ENCODE assay signal across 8 mouse cellular contexts in the genomic region with DNA sequence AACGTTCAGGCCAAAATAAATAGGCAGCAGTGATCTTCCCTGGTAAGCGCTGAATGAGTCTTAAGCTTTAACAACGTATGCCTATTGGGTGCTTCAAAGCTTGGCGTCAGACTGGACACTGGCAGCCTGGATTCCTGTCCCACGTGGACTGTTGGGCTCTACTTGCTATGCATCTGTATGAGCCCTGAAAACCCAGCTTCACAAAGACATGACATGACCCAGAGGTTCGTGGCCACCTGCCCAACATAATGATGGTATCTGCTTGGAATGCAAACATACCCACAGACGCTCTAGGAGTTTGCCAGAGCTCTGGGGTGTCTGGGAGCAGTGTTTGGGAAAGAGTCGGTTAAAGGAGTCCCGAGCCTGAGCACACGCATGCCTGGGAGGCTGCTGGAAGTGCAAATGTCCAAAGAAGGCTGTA. TPM values are rescaled to one million over a fixed set of nuclear protein-coding genes. Genes with fewer than 3 reads are reported as not detected.
DNase-seq lines count a peak whose midpoint lies in the region; ATAC-seq and TF ChIP-seq lines count a peak whose summit lies in the region.

No protein-coding gene starts in this region.

- ATAC-seq in kidney, embryonic 16.5 days (ENCODE audit: low FRiP score, low TSS enrichment), result no peak
- peak; percentile 92 for ATAC-seq in Patski
- peak; percentile 32; the same call in 1 of the 2 replicates for ATAC-seq in heart, embryonic 13.5 days (ENCODE audit: extremely low read depth, insufficient number of reproducible peaks, low FRiP score, low TSS enrichment)
- no peak for ATAC-seq in forebrain, embryonic 11.5 days (replicated peaks; ENCODE audit: low FRiP score)

- 64% methylated on average over 10 of the region's 10 CpGs for WGBS in kidney, embryonic 16.5 days
- 20% methylated on average over 10 of the region's 10 CpGs for WGBS in heart, embryonic 13.5 days
- 92% methylated on average over 10 of the region's 10 CpGs for WGBS in forebrain, embryonic 11.5 days

- in situ Hi-C loops in Patski (cut with MboI; ENCODE audit: low pct_unique_long_range_greater_than_20kb), result no loop called here

- CTCF ChIA-PET in Patski (lab: Charles Lee), result interaction anchor here (1.0 to 2.2 kb wide), 3 partner anchors 20 to 30 kb away, joined by 3 to 7 read pairs (median 4); no protein-coding TSS in a partner anchor

- H3K4me2 ChIP-seq in kidney, embryonic 16.5 days (replicated peaks; ENCODE audit: low read depth, low read length), result no peak overlapping the region
- peak overlapping the region; percentile 32; the same call in 1 of the 2 replicates for H3K4me2 ChIP-seq in heart, embryonic 13.5 days
- H3K4me2 ChIP-seq in forebrain, embryonic 11.5 days (ENCODE audit: low read depth, low read length, severe bottlenecking), result no peak overlapping the region

- H3K9ac ChIP-seq in kidney, embryonic 16.5 days (replicated peaks; ENCODE audit: low read length), result no peak overlapping the region
- H3K9ac ChIP-seq in heart, embryonic 13.5 days, result peak overlapping the region; percentile 57
- no peak overlapping the region for H3K9ac ChIP-seq in forebrain, embryonic 11.5 days (ENCODE audit: low read length)

- 0 out of 2 replicates have a peak, but pooled peaks cover 6% of the 10 kb centered on the region for H3K36me3 ChIP-seq in kidney, embryonic 16.5 days (ENCODE audit: insufficient read depth, low read length)
- H3K36me3 ChIP-seq in heart, embryonic 13.5 days, result peaks cover 18% of the 10 kb centered on the region
- no peaks in the 10 kb centered on the region; the same call in 1 of the 2 replicates for H3K36me3 ChIP-seq in forebrain, embryonic 11.5 days (ENCODE audit: control insufficient read depth, insufficient read depth, low read length)

- DNase-seq in kidney, adult 11 months, result peak; percentile 77
- DNase-seq in Patski (ENCODE audit: low read depth, low spot score), result peak; percentile 99
- peak; percentile 88 for DNase-seq in lung, postnatal 10 days
- no peak for DNase-seq in layer of hippocampus, postnatal 36 days
- no peak for DNase-seq in forebrain, embryonic 11.5 days (ENCODE audit: low spot score)
- no peak for DNase-seq in cerebellum, postnatal 25 days

- POLR2A ChIA-PET in Patski (lab: Charles Lee), result interaction anchor here (0.6 to 1.9 kb wide), 4 partner anchors 10 to 28 kb away, joined by 3 to 5 read pairs (median 4); no protein-coding TSS in a partner anchor

- peaks cover 24% of the 10 kb centered on the region for H3K4me1 ChIP-seq in kidney, embryonic 16.5 days (ENCODE audit: insufficient read depth, low read length)
- peaks cover 93% of the 10 kb centered on the region for H3K4me1 ChIP-seq in heart, embryonic 13.5 days
- no peaks in the 10 kb centered on the region for H3K4me1 ChIP-seq in forebrain, embryonic 11.5 days (replicated peaks; ENCODE audit: control insufficient read depth, insufficient read depth, low read length)

- H3K27me3 ChIP-seq in kidney, embryonic 16.5 days (ENCODE audit: insufficient read depth, low read length), result no peaks in the 10 kb centered on the region
- no peaks in the 10 kb centered on the region for H3K27me3 ChIP-seq in Patski
- no peaks in the 10 kb centered on the region for H3K27me3 ChIP-seq in heart, embryonic 13.5 days (replicated peaks)
- H3K27me3 ChIP-seq in forebrain, embryonic 11.5 days (ENCODE audit: control insufficient read depth, insufficient read depth, low read length), result no peaks in the 10 kb centered on the region

- no peak for TF ChIP-seq CTCF in Patski (IDR thresholded peaks at IDR 0.05)

- H3K27ac ChIP-seq in kidney, embryonic 16.5 days (ENCODE audit: low read length), result no peak overlapping the region
- peak overlapping the region; percentile 92 for H3K27ac ChIP-seq in heart, embryonic 13.5 days (replicated peaks)
- no peak overlapping the region for H3K27ac ChIP-seq in forebrain, embryonic 11.5 days (ENCODE audit: low read depth, low read length)

- no peaks in the 10 kb centered on the region for H3K9me3 ChIP-seq in kidney, embryonic 16.5 days (ENCODE audit: low read length)
- no peaks in the 10 kb centered on the region for H3K9me3 ChIP-seq in heart, embryonic 13.5 days
- H3K9me3 ChIP-seq in forebrain, embryonic 11.5 days (ENCODE audit: control insufficient read depth, low read length), result no peaks in the 10 kb centered on the region

- no peak overlapping the region for H3K4me3 ChIP-seq in kidney, embryonic 16.5 days (ENCODE audit: low read length)
- no peak overlapping the region for H3K4me3 ChIP-seq in heart, embryonic 13.5 days
- H3K4me3 ChIP-seq in forebrain, embryonic 11.5 days (ENCODE audit: low read depth, low read length), result no peak overlapping the region

RNA-seq across cellular contexts. Expression of a gene that starts 22.8 kb away (rescaled TPM):
- 9.0 and 10.3 TPM in 2 replicates for polyA plus RNA-seq in kidney, embryonic 16.5 days (2015; fragmentation: Nextera tagmentation; extraction: Ambion mirVana)
- polyA plus RNA-seq in Patski (2021), result 50.7 TPM
- polyA plus RNA-seq in heart, embryonic 13.5 days (2015; fragmentation: Nextera tagmentation; extraction: Ambion mirVana), result 13.5 and 15.0 TPM in 2 replicates
- 10 to 100 TPM; 62.5 to 63.4 TPM for total RNA-seq in layer of hippocampus, postnatal 36 days (2021)
- polyA plus RNA-seq in forebrain, embryonic 11.5 days (2014; fragmentation: Nextera tagmentation; extraction: Ambion mirVana), result 20.7 and 22.2 TPM in 2 replicates

RNA-seq across cellular contexts. Expression of a gene that starts 28.7 kb away (rescaled TPM):
- 9.1 and 9.8 TPM in 2 replicates for polyA plus RNA-seq in kidney, embryonic 16.5 days (2015; fragmentation: Nextera tagmentation; extraction: Ambion mirVana)
- polyA plus RNA-seq in Patski (2021), result 16.5 TPM
- polyA plus RNA-seq in heart, embryonic 13.5 days (2015; fragmentation: Nextera tagmentation; extraction: Ambion mirVana), result 6.8 and 7.1 TPM in 2 replicates
- 10 to 100 TPM; 14.4 to 16.1 TPM for total RNA-seq in layer of hippocampus, postnatal 36 days (2021)
- polyA plus RNA-seq in forebrain, embryonic 11.5 days (2014; fragmentation: Nextera tagmentation; extraction: Ambion mirVana), result 11.1 and 12.3 TPM in 2 replicates

RNA-seq across cellular contexts. Expression of a gene that starts 28.9 kb away (rescaled TPM):
- 7.8 and 8.1 TPM in 2 replicates for polyA plus RNA-seq in kidney, embryonic 16.5 days (2015; fragmentation: Nextera tagmentation; extraction: Ambion mirVana)
- polyA plus RNA-seq in Patski (2021), result 12.2 TPM
- 5.9 and 6.2 TPM in 2 replicates for polyA plus RNA-seq in heart, embryonic 13.5 days (2015; fragmentation: Nextera tagmentation; extraction: Ambion mirVana)
- total RNA-seq in layer of hippocampus, postnatal 36 days (2021), result 10 to 100 TPM; 36.6 to 36.8 TPM
- polyA plus RNA-seq in forebrain, embryonic 11.5 days (2014; fragmentation: Nextera tagmentation; extraction: Ambion mirVana), result 10.3 and 11.6 TPM in 2 replicates

Comparison
In these comparisons a context has a peak if more than half of its experiments do, and no peak if none do; other contexts are left out.
1. DNase-seq: peak in kidney, adult 11 months (single experiment), Patski (single experiment) and lung, postnatal 10 days (single experiment); none in layer of hippocampus, postnatal 36 days (0 of 2), forebrain, embryonic 11.5 days (single experiment) and cerebellum, postnatal 25 days (0 of 2).
2. ATAC-seq: peak in Patski (single experiment) and heart, embryonic 13.5 days (single experiment); none in kidney, embryonic 16.5 days (single experiment) and forebrain, embryonic 11.5 days (single experiment).